Mouse (Mus musculus) megakaryocyte, embryonic 14.5 days (primary cell): ENCODE results near the gene Rab31.

ENCODE experiments used
- FLI1 ChIP-seq: IDR thresholded peaks from 2 replicates; pipeline ENCODE4 v1.6.1; 2012; ENCODE audit warnings: low read length, inconsistent platforms, mixed read lengths
- GATA1 ChIP-seq: IDR thresholded peaks from 3 replicates; pipeline ENCODE4 v1.6.1; 2012; ENCODE audit warnings: mixed read lengths, low read length, inconsistent platforms, borderline replicate concordance

DNA sequence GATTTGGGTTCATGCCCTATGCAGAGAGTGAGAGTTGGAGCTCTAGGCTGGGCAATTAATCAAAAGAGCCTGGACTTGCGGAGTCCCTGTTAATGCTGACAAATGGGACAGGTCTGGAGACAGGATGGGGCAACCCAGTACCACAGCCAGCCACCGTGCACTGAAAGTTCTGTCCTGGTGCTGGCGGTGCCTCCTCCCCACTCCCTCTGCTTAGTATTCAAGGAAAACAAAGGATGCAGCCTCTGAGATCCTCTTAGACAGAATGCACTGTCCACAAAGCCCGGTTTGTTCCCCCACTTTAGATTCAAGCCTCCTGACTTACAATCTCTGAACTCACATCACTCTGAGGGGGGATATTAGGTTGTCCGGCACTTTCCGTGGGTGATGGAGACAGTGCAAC lies 26.2 kb downstream of the Rab31 start:
- TF ChIP-seq FLI1 = no peak
- TF ChIP-seq GATA1 = no peak
